In genomic region chr10:61845476-61845875, GRCm38 (mm10) we compare ENCODE assay signal across 21 mouse cellular contexts.
DNase-seq lines count a peak whose midpoint lies in the region; ATAC-seq lines count a peak whose summit lies in the region.
"Had no signal": no experiment of that assay in that cellular context is flagged by ENCODE, and none has a peak within 500 bp of the region (broad histone marks: within the 10 kb centered on the region; RNA-seq: fewer than 3 reads in every experiment).

No protein-coding gene starts in this region.

- peak overlapping the region; percentile 63; the same call in 1 of the 2 replicates for H3K27ac ChIP-seq in heart, embryonic 10.5 days
- H3K27ac ChIP-seq in heart, embryonic 11.5 days (ENCODE audit: low read depth, low read length): no peak overlapping the region
- H3K27ac ChIP-seq in midbrain, embryonic 13.5 days: no peak overlapping the region
- H3K27ac ChIP-seq: embryonic facial prominence, embryonic 12.5 days; embryonic facial prominence, embryonic 15.5 days; hindbrain, embryonic 12.5 days; hindbrain, embryonic 15.5 days had no signal

- no peak overlapping the region for H3K9ac ChIP-seq in heart, embryonic 11.5 days (ENCODE audit: low read depth, low read length)
- no peak overlapping the region for H3K9ac ChIP-seq in midbrain, embryonic 13.5 days (replicated peaks)
- H3K9ac ChIP-seq: embryonic facial prominence, embryonic 12.5 days; embryonic facial prominence, embryonic 15.5 days; forebrain, postnatal 0 days; hindbrain, embryonic 12.5 days; hindbrain, embryonic 15.5 days had no signal

- peaks cover 42% of the 10 kb centered on the region for H3K4me1 ChIP-seq in heart, embryonic 10.5 days
- peaks cover 24% of the 10 kb centered on the region for H3K4me1 ChIP-seq in heart, embryonic 11.5 days (ENCODE audit: control insufficient read depth, insufficient read depth, low read length)
- H3K4me1 ChIP-seq in midbrain, embryonic 13.5 days (replicated peaks): no peaks in the 10 kb centered on the region
- H3K4me1 ChIP-seq: embryonic facial prominence, embryonic 12.5 days; hindbrain, embryonic 12.5 days; hindbrain, embryonic 15.5 days had no signal

- H3K36me3 ChIP-seq in heart, embryonic 10.5 days: peaks cover 2% of the 10 kb centered on the region; the same call in 1 of the 2 replicates
- no peaks in the 10 kb centered on the region for H3K36me3 ChIP-seq in heart, embryonic 11.5 days (ENCODE audit: control insufficient read depth, insufficient read depth, low read length)
- no peaks in the 10 kb centered on the region for H3K36me3 ChIP-seq in midbrain, embryonic 13.5 days
- H3K36me3 ChIP-seq: embryonic facial prominence, embryonic 12.5 days; embryonic facial prominence, embryonic 15.5 days; hindbrain, embryonic 12.5 days; hindbrain, embryonic 15.5 days had no signal

- no peak overlapping the region for H3K4me2 ChIP-seq in heart, embryonic 11.5 days
- H3K4me2 ChIP-seq in midbrain, embryonic 13.5 days (replicated peaks): no peak overlapping the region
- H3K4me2 ChIP-seq: embryonic facial prominence, embryonic 12.5 days; embryonic facial prominence, embryonic 15.5 days; hindbrain, embryonic 12.5 days; hindbrain, embryonic 15.5 days had no signal

- H3K27me3 ChIP-seq in heart, embryonic 10.5 days (ENCODE audit: insufficient read depth, poor library complexity, severe bottlenecking): no peaks in the 10 kb centered on the region
- no peaks in the 10 kb centered on the region for H3K27me3 ChIP-seq in heart, embryonic 11.5 days (ENCODE audit: control insufficient read depth, insufficient read depth, low read length)
- no peaks in the 10 kb centered on the region for H3K27me3 ChIP-seq in midbrain, embryonic 13.5 days
- H3K27me3 ChIP-seq: embryonic facial prominence, embryonic 12.5 days; embryonic facial prominence, embryonic 15.5 days; hindbrain, embryonic 15.5 days had no signal

- no peaks in the 10 kb centered on the region for H3K9me3 ChIP-seq in heart, embryonic 10.5 days
- no peaks in the 10 kb centered on the region for H3K9me3 ChIP-seq in heart, embryonic 11.5 days (replicated peaks; ENCODE audit: control insufficient read depth, low read length)
- no peaks in the 10 kb centered on the region for H3K9me3 ChIP-seq in midbrain, embryonic 13.5 days
- H3K9me3 ChIP-seq: embryonic facial prominence, embryonic 12.5 days; embryonic facial prominence, embryonic 15.5 days; hindbrain, embryonic 12.5 days; hindbrain, embryonic 15.5 days had no signal

- no peak for ATAC-seq in heart, embryonic 11.5 days (replicated peaks; ENCODE audit: insufficient number of reproducible peaks, low FRiP score, low TSS enrichment)
- ATAC-seq in midbrain, embryonic 13.5 days: no peak
- ATAC-seq: CD4-positive, CD25-positive, alpha-beta regulatory T cell, adult 4 months; forebrain, embryonic 14.5 days; forebrain, postnatal 0 days had no signal

- no peak overlapping the region for H3K4me3 ChIP-seq in heart, embryonic 10.5 days
- H3K4me3 ChIP-seq in heart, embryonic 11.5 days (ENCODE audit: low read depth, low read length): no peak overlapping the region
- no peak overlapping the region for H3K4me3 ChIP-seq in midbrain, embryonic 13.5 days (replicated peaks)
- H3K4me3 ChIP-seq: embryonic facial prominence, embryonic 12.5 days; embryonic facial prominence, embryonic 15.5 days; hindbrain, embryonic 12.5 days; hindbrain, embryonic 15.5 days had no signal

- WGBS in heart, embryonic 10.5 days: 50% methylated on average over 4 of the region's 4 CpGs
- WGBS in heart, embryonic 11.5 days (ENCODE audit: insufficient replicate concordance): 53% methylated on average over 4 of the region's 4 CpGs
- 87% methylated on average over 4 of the region's 4 CpGs for WGBS in midbrain, embryonic 13.5 days

- no peak for DNase-seq in heart, embryonic 10.5 days (ENCODE audit: low spot score)
- peak; percentile 41 for DNase-seq in adrenal gland, adult 8-10 months
- peak; percentile 56 for DNase-seq in adrenal gland, postnatal 14 days
- peak; percentile 18 for DNase-seq in brain, adult 2 months (ENCODE audit: low read depth, low spot score)
- no peak for DNase-seq in retina, embryonic 14.5 days (ENCODE audit: low spot score)
- DNase-seq: cerebellum, adult 11 months; cerebellum, adult 2 months; cerebellum, adult 9-11 months; cerebellum, postnatal 25 days; forebrain, postnatal 0 days; gastrocnemius, postnatal 25 days; heart, adult 18-20 months; kidney, adult 2 months had no signal

Comparison
In these comparisons a context has a peak if more than half of its experiments do, and no peak if none do; other contexts are left out.
1. DNase-seq: peak in adrenal gland, adult 8-10 months (single experiment), adrenal gland, postnatal 14 days (single experiment) and brain, adult 2 months (single experiment); none in heart, embryonic 10.5 days (single experiment) and retina, embryonic 14.5 days (single experiment).